Mouse (Mus musculus): Measurements from ENCODE around the gene Atp2a1. TPM values are rescaled to one million over a fixed set of nuclear protein-coding genes. Genes with fewer than 3 reads are reported as not detected.
"Not testable (repeated sequence)": the region's sequence is repeated elsewhere in the genome, so short reads cannot be mapped to it uniquely, and the experiment has no call there.

Atp2a1 gene
- polyA plus RNA-seq, 1 experiment, result 289 TPM

DNA sequence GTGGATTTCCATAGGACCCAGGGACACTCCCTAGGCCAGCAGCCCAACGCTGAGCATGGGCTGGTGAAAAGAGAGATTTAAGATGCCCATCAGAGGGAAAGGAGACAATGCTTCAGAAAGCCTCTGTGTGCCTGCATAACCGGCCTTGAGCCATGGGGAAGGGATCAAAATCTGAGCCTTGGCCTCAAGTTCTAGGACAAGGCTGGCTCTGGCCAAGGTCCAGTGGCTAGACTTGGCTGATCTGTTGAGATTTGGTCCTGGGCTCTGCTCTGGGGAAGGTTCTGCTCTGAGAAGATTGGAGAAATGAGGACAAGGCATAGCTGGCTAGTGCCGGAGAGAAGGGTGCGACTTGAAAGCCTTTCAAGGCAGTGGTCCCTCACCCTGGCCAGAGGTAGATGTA, 51.8 kb downstream of the Atp2a1 start:
- Histone ChIP-seq H3K4me3 (replicated peaks; ENCODE audit: extremely low read depth, low read depth, low read length) (no peak overlapping the region), H3K4me1 (ENCODE audit: control insufficient read depth, insufficient read depth, low read length) (no peaks in the 10 kb centered on the region)
- TF ChIP-seq POLR2A (IDR thresholded peaks at IDR 0.05; ENCODE audit: borderline replicate concordance, extremely low read depth, low read depth, low read length) (no peak), CTCF (IDR thresholded peaks at IDR 0.05; ENCODE audit: insufficient read depth, low read length) (no peak)
- 94% methylated on average over 4 of the region's 4 CpGs for WGBS
- no peak for DNase-seq

DNA sequence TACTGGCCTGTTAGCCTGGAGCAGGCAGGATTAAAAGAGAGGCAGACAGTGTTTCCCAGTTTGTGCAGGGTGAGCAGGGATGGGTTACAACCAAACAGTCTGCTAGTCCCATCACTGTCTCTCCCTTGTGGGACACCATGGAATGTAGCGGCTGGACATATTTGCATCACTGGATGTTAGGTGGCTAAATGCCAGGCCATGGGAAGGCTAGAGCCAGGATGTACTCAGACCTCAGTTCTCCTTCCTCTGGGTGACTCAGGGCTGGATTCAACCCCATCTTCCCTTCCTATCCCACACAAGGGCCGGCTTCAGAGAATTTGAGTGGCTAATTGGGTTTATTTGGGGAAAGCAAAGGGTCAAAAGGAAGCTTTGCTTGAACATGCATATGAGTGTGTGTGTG, 54.2 kb downstream of the Atp2a1 start:
- WGBS, result 72% methylated on average over 2 of the region's 2 CpGs
- no peaks in the 10 kb centered on the region for H3K4me1 ChIP-seq (ENCODE audit: control insufficient read depth, insufficient read depth, low read length)
- DNase-seq, result no peak
- H3K4me3 ChIP-seq (replicated peaks; ENCODE audit: extremely low read depth, low read depth, low read length), result no peak overlapping the region
- TF ChIP-seq CTCF (IDR thresholded peaks at IDR 0.05; ENCODE audit: insufficient read depth, low read length), result no peak
- TF ChIP-seq POLR2A (IDR thresholded peaks at IDR 0.05; ENCODE audit: borderline replicate concordance, extremely low read depth, low read depth, low read length), result no peak

DNA sequence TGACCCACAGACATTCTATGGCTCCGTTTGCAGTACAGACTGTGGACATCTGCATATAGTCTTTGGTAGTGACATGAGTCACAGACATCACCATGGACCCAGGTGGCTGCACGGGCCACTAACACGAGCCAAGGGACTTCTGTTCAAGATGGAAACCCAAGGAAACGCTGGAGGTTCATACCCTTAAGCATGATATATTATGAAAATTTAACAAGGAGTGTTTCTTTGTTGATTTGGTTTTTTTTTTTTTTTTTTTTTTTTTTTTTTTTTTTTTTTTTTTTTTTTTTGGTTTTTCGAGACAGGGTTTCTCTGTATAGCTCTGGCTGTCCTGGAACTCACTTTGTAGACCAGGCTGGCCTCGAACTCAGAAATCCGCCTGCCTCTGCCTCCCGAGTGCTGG, 60.4 kb downstream of the Atp2a1 start:
- 74% methylated on average over 8 of the region's 8 CpGs for WGBS
- H3K4me3 ChIP-seq (replicated peaks; ENCODE audit: extremely low read depth, low read depth, low read length); DNase-seq; H3K4me1 ChIP-seq (ENCODE audit: control insufficient read depth, insufficient read depth, low read length): not testable (repeated sequence)

DNA sequence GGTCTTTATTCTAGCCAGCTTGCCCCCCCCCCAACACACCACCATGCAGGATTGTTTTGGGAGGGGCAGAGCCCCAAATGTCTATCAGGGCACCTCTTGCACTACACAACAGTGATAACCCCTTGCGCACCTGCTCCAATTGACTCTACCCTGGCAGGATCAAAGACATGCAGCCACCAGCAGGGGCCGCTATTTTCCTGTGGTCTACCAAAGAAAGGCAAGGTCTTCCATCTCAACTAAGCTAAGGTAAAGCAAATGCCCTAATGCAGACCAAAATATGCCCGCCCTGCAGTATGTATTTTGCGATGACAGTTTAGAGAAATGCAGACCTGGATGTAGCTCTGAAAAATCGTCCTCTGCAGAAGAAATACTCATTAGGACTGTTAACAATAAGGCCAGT, 63.4 kb downstream of the Atp2a1 start:
- TF ChIP-seq POLR2A (IDR thresholded peaks at IDR 0.05; ENCODE audit: borderline replicate concordance, extremely low read depth, low read depth, low read length) (no peak), CTCF (IDR thresholded peaks at IDR 0.05; ENCODE audit: insufficient read depth, low read length) (peak; percentile 86)
- Histone ChIP-seq H3K4me1 (ENCODE audit: control insufficient read depth, insufficient read depth, low read length) (peaks cover 5% of the 10 kb centered on the region; the same call in 1 of the 2 replicates), H3K4me3 (replicated peaks; ENCODE audit: extremely low read depth, low read depth, low read length) (no peak overlapping the region)
- DNase-seq, result peak; percentile 78
- WGBS, result 8% methylated on average over 5 of the region's 5 CpGs

DNA sequence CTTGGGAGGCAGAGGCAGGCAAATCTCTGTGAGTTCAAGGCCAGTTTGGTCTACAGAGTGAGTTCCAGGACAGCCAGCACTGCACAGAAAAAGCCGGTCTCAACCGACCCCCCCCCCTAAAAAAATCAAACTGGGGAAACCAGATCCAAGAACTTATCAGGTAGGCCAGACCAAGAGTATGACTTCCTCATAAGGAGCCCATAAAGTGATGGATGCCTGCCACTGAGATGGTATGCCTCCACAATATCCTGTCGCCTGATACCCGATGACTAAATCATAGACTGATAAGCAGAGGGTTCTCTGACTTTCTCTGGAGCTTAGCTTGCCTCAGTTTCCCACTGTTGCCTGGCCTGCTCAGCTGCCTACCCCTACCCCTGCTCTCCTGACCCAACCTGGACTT, 65.1 kb downstream of the Atp2a1 start:
- no peak for DNase-seq
- Histone ChIP-seq H3K4me1 (ENCODE audit: control insufficient read depth, insufficient read depth, low read length) (peaks cover 5% of the 10 kb centered on the region; the same call in 1 of the 2 replicates), H3K4me3 (replicated peaks; ENCODE audit: extremely low read depth, low read depth, low read length) (no peak overlapping the region)
- WGBS, result 88% methylated on average over 4 of the region's 4 CpGs
- TF ChIP-seq POLR2A (IDR thresholded peaks at IDR 0.05; ENCODE audit: borderline replicate concordance, extremely low read depth, low read depth, low read length), result no peak
- TF ChIP-seq CTCF (IDR thresholded peaks at IDR 0.05; ENCODE audit: insufficient read depth, low read length), result no peak

DNA sequence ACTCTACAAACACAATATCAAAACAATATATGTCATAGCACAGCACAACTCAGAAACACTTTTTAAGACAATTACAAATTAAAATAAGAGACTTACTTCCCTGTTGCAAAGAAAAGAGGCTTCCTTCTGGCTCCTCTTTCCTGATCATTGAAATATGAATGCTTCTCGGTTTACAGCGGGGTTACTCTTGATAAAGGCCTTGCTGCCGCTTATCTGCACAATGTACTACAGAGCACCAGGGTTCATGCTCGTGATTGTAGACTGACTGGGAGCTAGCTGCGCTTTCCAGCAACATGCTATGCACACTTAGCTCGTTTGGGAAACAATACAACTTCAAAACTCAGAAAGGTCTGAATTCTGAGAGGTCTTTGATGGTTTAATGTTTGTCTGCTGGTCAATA, 65.7 kb downstream of the Atp2a1 start:
- H3K4me3 ChIP-seq (replicated peaks; ENCODE audit: extremely low read depth, low read depth, low read length), result no peak overlapping the region
- WGBS, result 60% methylated on average over 6 of the region's 6 CpGs
- TF ChIP-seq CTCF (IDR thresholded peaks at IDR 0.05; ENCODE audit: insufficient read depth, low read length) (no peak), POLR2A (IDR thresholded peaks at IDR 0.05; ENCODE audit: borderline replicate concordance, extremely low read depth, low read depth, low read length) (no peak)
- H3K4me1 ChIP-seq (ENCODE audit: control insufficient read depth, insufficient read depth, low read length), result peaks cover 5% of the 10 kb centered on the region; the same call in 1 of the 2 replicates
- no peak for DNase-seq

DNA sequence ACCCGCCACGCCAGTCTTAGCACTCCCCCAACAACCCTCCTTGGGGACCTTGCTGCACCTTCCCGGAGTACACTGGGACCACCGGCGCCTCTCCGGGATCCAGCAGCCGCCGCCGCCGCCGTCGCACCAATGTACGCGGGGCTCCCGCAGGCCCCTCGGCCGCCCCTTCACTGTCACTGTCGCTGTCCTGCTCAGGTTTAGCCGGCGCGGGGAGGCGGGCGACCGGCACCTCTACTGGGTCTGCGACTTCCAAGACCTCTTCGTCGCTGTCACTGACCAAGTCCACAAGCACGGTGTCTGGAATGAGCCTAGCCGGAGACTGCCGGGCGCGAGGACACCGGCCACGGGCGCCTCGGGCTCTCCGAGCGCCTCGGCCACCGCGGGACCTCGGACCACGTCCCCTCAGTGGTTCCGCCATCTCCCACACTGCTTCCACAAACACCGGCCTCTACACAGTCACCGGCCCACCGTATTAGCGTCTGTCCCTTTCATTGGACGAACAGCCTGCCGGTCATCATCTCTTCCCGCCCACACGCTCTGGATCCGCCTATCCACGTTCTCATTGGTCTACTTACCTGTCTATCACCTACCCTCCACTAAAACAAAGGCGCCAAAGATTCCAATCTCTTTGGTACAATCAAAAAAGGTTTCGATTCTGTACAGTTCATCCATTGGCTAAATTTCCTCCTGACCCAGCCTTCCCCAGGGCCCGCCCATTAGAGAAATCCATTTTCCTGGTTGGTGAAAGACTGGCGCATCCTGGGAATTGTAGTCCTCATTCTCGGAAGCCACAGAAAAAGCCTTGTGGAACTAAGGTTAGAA, 66.4 kb downstream of the Atp2a1 start, which contains the start of gene Nfatc2ip:
TSS of gene Nfatc2ip (minus strand) at position 440 of the 822 bp plus-strand sequence.
- WGBS, result under 1% methylated on average over 59 of the region's 59 CpGs
- TF ChIP-seq POLR2A (IDR thresholded peaks at IDR 0.05; ENCODE audit: borderline replicate concordance, extremely low read depth, low read depth, low read length) (peak; percentile 82; the same call in 1 of the 2 replicates), CTCF (IDR thresholded peaks at IDR 0.05; ENCODE audit: insufficient read depth, low read length) (no peak)
- H3K4me1 ChIP-seq (ENCODE audit: control insufficient read depth, insufficient read depth, low read length), result peaks cover 5% of the 10 kb centered on the region; the same call in 1 of the 2 replicates
- DNase-seq, result peak; percentile 96
- H3K4me3 ChIP-seq (replicated peaks; ENCODE audit: extremely low read depth, low read depth, low read length), result peak within 1 kb of the TSS; percentile 63

Other genes with a start within 250 kb of the Atp2a1 start
- gene Sbk1, start 190.5 kb downstream of the Atp2a1 start, polyA plus RNA-seq (2012; rRNA removed), result 12.6 and 14.2 TPM in 2 replicates
- gene Lat, start 93.5 kb downstream of the Atp2a1 start, polyA plus RNA-seq (2012; rRNA removed), result 16.3 and 17.4 TPM in 2 replicates
- gene Spns1, start 85.7 kb downstream of the Atp2a1 start, polyA plus RNA-seq (2012; rRNA removed), result 246 and 274 TPM in 2 replicates
- 6.0 and 6.5 TPM in 2 replicates for gene Nfatc2ip, start 66.4 kb downstream of the Atp2a1 start, polyA plus RNA-seq (2012; rRNA removed)
- 11.0 and 20.6 TPM in 2 replicates for gene Cd19, start 48.2 kb downstream of the Atp2a1 start, polyA plus RNA-seq (2012; rRNA removed)
- gene Rabep2, start 34.3 kb downstream of the Atp2a1 start, polyA plus RNA-seq (2012; rRNA removed), result 31.4 and 33.2 TPM in 2 replicates
- gene Sh2b1, start 12.3 kb upstream of the Atp2a1 start, polyA plus RNA-seq (2012; rRNA removed), result 58.1 and 62.4 TPM in 2 replicates
- gene Tufm, start 24.3 kb upstream of the Atp2a1 start, polyA plus RNA-seq (2012; rRNA removed), result 53.1 and 71.0 TPM in 2 replicates
- gene Atxn2l, start 40.3 kb upstream of the Atp2a1 start, polyA plus RNA-seq (2012; rRNA removed), result 152 and 216 TPM in 2 replicates
- 71.6 and 83.9 TPM in 2 replicates for gene Eif3c, start 103.3 kb upstream of the Atp2a1 start, polyA plus RNA-seq (2012; rRNA removed)
- gene Apobr, start 121.8 kb upstream of the Atp2a1 start, polyA plus RNA-seq (2012; rRNA removed), result 17.6 and 18.1 TPM in 2 replicates
- gene Cln3, start 122.7 kb upstream of the Atp2a1 start, polyA plus RNA-seq (2012; rRNA removed), result 63.8 and 104 TPM in 2 replicates
- 0.43 and 0.79 TPM in 2 replicates for gene Il27, start 131.8 kb upstream of the Atp2a1 start, polyA plus RNA-seq (2012; rRNA removed)
- gene Nupr1, start 167.8 kb upstream of the Atp2a1 start, polyA plus RNA-seq (2012; rRNA removed), result 48.1 and 102 TPM in 2 replicates
- gene Sgf29, start 186.2 kb upstream of the Atp2a1 start, polyA plus RNA-seq (2012; rRNA removed), result 36.4 and 43.4 TPM in 2 replicates
- 55.6 and 69.2 TPM in 2 replicates for gene Sult1a1, start 213.3 kb upstream of the Atp2a1 start, polyA plus RNA-seq (2012; rRNA removed)
- 38.2 and 39.6 TPM in 2 replicates for gene Bola2, start 232.3 kb upstream of the Atp2a1 start, polyA plus RNA-seq (2012; rRNA removed)
- 23.4 and 27.7 TPM in 2 replicates for gene Slx1b, start 232.7 kb upstream of the Atp2a1 start, polyA plus RNA-seq (2012; rRNA removed)
- gene Coro1a, start 244.7 kb upstream of the Atp2a1 start, polyA plus RNA-seq (2012; rRNA removed), result 208 and 229 TPM in 2 replicates

Data from lung, adult 2 months (tissue).